Comparison of ENCODE assay signal across 21 mouse cellular contexts in the genomic region with DNA sequence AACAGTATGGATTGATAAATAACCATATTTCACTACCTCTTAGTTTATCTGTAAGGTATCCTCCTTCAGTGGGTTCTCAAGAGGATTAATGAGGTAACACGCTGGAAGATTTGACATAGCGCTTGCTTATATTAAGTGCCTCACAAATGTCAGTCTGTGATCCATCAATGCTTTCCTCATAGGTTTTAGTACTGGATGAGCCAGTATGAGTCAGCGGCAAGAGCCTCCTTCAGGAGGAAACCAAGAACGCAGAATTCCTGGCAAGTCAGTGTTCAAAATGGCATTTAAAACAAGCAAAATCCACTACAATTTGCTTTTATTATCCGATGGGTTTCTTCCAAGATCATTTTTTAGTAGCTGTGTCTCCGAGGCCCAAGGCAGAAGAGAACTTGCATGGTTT.
"Had no signal": no experiment of that assay in that cellular context is flagged by ENCODE, and none has a peak within 500 bp of the region (broad histone marks: within the 10 kb centered on the region; RNA-seq: fewer than 3 reads in every experiment).

No protein-coding gene starts in this region.

- H3K4me1 ChIP-seq: limb, embryonic 15.5 days had no signal

- H3K4me3 ChIP-seq: limb, embryonic 12.5 days; limb, embryonic 15.5 days; midbrain, embryonic 12.5 days; midbrain, embryonic 15.5 days; myocyte; neural tube, embryonic 13.5 days had no signal

- DNase-seq: kidney, adult 9 months; kidney, postnatal 14 days; kidney, postnatal 4 days; left cerebral cortex, postnatal 4 days; lung, embryonic 14.5 days; retina, postnatal 1 day; right cerebral cortex, postnatal 25 days; spleen, adult 18-20 months; thymus, adult 2 months; thymus, postnatal 14 days; thymus, postnatal 4 days had no signal

- H3K27ac ChIP-seq: limb, embryonic 12.5 days; limb, embryonic 15.5 days; liver, embryonic 14.5 days; macrophage; midbrain, embryonic 12.5 days; midbrain, embryonic 15.5 days; neural tube, embryonic 13.5 days had no signal

- H3K9me3 ChIP-seq: limb, embryonic 12.5 days; limb, embryonic 15.5 days; midbrain, embryonic 15.5 days; neural tube, embryonic 13.5 days had no signal

- H3K27me3 ChIP-seq: limb, embryonic 12.5 days; limb, embryonic 15.5 days; midbrain, embryonic 15.5 days; neural tube, embryonic 13.5 days had no signal

- H3K9ac ChIP-seq: limb, embryonic 12.5 days; limb, embryonic 15.5 days; liver, embryonic 14.5 days; liver, postnatal 0 days; lung, embryonic 14.5 days; midbrain, embryonic 12.5 days; midbrain, embryonic 15.5 days; neural tube, embryonic 13.5 days had no signal

- H3K36me3 ChIP-seq: limb, embryonic 12.5 days; limb, embryonic 15.5 days; midbrain, embryonic 12.5 days; midbrain, embryonic 15.5 days; neural tube, embryonic 13.5 days had no signal

- H3K4me2 ChIP-seq: limb, embryonic 12.5 days; limb, embryonic 15.5 days; lung, embryonic 14.5 days; midbrain, embryonic 12.5 days; midbrain, embryonic 15.5 days; neural tube, embryonic 13.5 days had no signal

- ATAC-seq: lung, postnatal 0 days; midbrain, embryonic 15.5 days had no signal
